Mouse (Mus musculus) ES-Bruce4 (cell line): ENCODE measurements around the gene Pcx.

ENCODE experiments used
- CTCF ChIP-seq: IDR thresholded peaks from one replicate; pipeline ENCODE4 v1.8.1; 2011; ENCODE audit warnings: low read depth, low read length
- EP300 ChIP-seq: IDR thresholded peaks from 2 replicates; pipeline ENCODE4 v1.6.1; 2011; ENCODE audit warnings: low read depth, low read length; ENCODE audit not compliant: insufficient read depth
- POLR2A ChIP-seq: IDR thresholded peaks from one replicate; pipeline ENCODE4 v1.8.1; 2011; ENCODE audit warnings: low read length; ENCODE audit not compliant: insufficient read depth

DNA sequence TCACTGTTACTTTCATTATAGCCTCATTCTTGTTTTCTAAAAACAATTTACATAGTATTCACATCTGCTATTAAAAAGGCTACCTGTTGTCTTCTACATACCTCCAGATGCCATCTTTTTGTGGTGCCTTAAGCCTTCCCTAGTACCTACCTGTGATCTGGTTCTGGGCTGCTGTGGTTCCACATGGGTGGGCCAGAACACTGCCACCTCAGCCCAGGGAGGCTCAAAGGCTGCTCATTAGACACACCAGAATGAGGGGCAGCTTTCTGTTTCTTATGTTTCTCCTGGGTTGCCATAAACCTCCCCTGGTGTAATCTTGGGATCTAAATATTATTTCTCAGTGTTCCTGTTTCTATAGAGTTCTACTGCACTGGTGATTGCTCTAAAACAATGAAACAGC is 31.8 kb downstream of the Pcx start:
- TF ChIP-seq POLR2A, result no peak
- no peak for TF ChIP-seq EP300
- no peak for TF ChIP-seq CTCF
